Mouse (Mus musculus) neural tube, embryonic 12.5 days (tissue): ENCODE data around the gene Myof. TPM values are rescaled to one million over a fixed set of nuclear protein-coding genes. Genes with fewer than 3 reads are reported as not detected.

Experiments used
- ATAC-seq: fragments of 200-750 bp; cut with Nextera tagmentation; 2 replicates; pipeline ENCODE4 v1.8.0; 2017; ENCODE audit warnings: low read depth, mild to moderate bottlenecking, moderate TSS enrichment, moderate library complexity; ENCODE audit not compliant: low FRiP score
- H3K27ac ChIP-seq: fragments of 300-500 bp; sonication (generic); 2 replicates; pipeline ENCODE4 v1.5.1; 2016
- H3K27me3 ChIP-seq: fragments of 300-500 bp; sonication (generic); replicated peaks from 2 replicates; pipeline ENCODE4 v1.6.1; 2016; ENCODE audit warnings: mild to moderate bottlenecking
- H3K36me3 ChIP-seq: fragments of 300-500 bp; sonication (generic); 2 replicates; pipeline ENCODE4 v1.6.1; 2016; ENCODE audit warnings: mild to moderate bottlenecking
- H3K4me1 ChIP-seq: fragments of 300-500 bp; sonication (generic); 2 replicates; pipeline ENCODE4 v1.6.1; 2016
- H3K4me2 ChIP-seq: fragments of 300-500 bp; sonication (generic); replicated peaks from 2 replicates; pipeline ENCODE4 v1.6.1; 2016; ENCODE audit warnings: mild to moderate bottlenecking
- H3K4me3 ChIP-seq: fragments of 300-500 bp; sonication (generic); 2 replicates; pipeline ENCODE4 v1.5.1; 2016
- H3K9ac ChIP-seq: fragments of 300-500 bp; sonication (generic); 2 replicates; pipeline ENCODE4 v1.6.1; 2016; ENCODE audit warnings: mild to moderate bottlenecking
- H3K9me3 ChIP-seq: fragments of 300-500 bp; sonication (generic); 2 replicates; pipeline ENCODE4 v1.6.1; 2016; ENCODE audit warnings: mild to moderate bottlenecking
- WGBS: fragments of 180-500 bp; shearing (Covaris S2); methylation state at CpG from one replicate; pipeline ENCODE4 v1.1.7; 2016; 5-methylcytosine and 5-hydroxymethylcytosine counted together
- polyA plus RNA-seq: library from polyadenylated mRNA; unstranded; fragments of >200 nt; fragmentation: Nextera tagmentation; extraction: Ambion mirVana; gene quantifications from 2 replicates; pipeline ENCODE4 v1.2.1, GENCODE M21; 2016

Gene Myof
- polyA plus RNA-seq, 1 experiment from 2014 or later, result 3.9 TPM

DNA sequence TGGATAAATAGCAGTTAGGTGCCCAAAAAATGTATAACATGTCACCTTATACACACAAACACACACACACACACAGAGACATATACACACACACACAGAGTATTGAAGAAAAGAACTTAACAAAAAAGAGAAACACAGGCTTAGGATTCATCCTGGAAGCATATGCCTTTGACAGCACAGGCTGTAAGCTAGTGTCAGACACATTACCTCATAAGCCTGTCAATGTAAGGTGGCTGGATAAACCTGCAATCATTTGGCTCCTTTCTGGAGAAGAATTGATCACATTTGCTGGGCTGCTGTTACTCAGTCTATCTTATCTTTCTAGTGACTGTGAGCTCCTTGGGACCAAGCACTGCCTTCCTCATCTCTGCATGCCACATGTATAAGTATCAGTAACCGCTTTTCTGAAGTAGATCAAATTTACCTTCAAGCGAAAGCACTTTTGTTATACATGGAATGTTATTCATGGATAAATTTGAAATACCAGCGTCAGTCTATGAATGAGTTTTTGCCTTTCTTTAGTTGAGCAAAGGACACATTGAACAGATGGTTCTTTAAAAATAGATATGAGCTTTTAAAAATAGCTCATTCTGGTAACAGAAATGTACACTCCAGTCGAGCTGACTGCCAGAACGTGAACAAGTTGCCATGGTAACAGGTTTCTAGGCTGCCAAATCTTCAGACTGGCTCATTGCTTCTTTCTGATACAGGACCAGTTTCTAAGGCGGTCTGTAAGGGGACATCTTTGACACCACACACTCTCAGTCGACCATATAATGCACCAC, 51.8 kb downstream of the Myof start:
- Histone ChIP-seq H3K36me3 (no peaks in the 10 kb centered on the region), H3K4me1 (no peaks in the 10 kb centered on the region), H3K27me3 (no peaks in the 10 kb centered on the region), H3K27ac (no peak overlapping the region), H3K4me2 (no peak overlapping the region), H3K9ac (no peak overlapping the region), H3K4me3 (no peak overlapping the region), H3K9me3 (no peaks in the 10 kb centered on the region)
- ATAC-seq, result no peak
- WGBS, result 48% methylated on average over 7 of the region's 7 CpGs

DNA sequence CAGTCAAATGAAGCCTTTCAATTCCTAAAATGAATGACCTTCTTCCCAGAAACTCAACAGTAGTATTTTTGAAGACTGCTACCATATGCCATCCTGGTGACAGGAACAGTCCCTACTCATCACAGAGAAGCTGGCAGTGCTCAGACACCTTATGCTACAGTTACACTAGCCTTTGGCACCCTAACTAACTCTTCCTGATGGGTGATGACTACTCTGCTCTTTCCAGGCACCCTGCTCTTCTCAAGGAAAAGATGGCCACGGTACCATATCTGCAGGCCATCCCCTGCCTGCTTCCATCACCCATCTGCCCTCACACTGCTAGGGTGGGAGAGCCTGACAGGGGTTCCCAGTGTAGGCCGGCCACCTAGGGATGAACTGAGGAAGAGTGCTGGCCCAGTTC, 53.4 kb downstream of the Myof start:
- H3K4me1 ChIP-seq, result no peaks in the 10 kb centered on the region
- H3K9me3 ChIP-seq, result no peaks in the 10 kb centered on the region
- H3K36me3 ChIP-seq, result no peaks in the 10 kb centered on the region
- no peak overlapping the region for H3K4me2 ChIP-seq
- H3K27ac ChIP-seq, result no peak overlapping the region
- H3K27me3 ChIP-seq, result no peaks in the 10 kb centered on the region
- 81% methylated on average over 2 of the region's 2 CpGs for WGBS
- no peak overlapping the region for H3K4me3 ChIP-seq
- H3K9ac ChIP-seq, result no peak overlapping the region
- ATAC-seq, result no peak

DNA sequence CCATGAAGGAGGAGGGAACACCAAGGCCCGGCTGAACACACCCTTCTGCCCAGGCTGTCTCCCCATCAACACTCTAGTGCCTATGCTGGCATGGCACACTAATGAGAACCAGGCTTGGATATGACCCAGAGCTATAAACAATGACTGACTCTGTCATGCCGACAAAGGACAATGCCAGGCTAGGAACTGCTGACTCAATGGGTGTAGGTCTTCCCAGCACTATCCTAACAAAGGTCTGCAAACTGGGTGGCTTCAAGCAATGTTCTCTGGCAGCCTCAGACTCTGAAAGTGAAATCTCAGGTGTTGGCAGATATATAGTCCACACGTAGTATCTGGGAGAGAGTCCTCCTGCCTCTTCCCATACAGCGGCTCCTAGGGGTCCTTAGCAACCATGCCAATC, 55.2 kb downstream of the Myof start:
- ATAC-seq, result no peak
- Histone ChIP-seq H3K9me3 (no peaks in the 10 kb centered on the region), H3K4me3 (no peak overlapping the region), H3K9ac (no peak overlapping the region), H3K4me1 (no peaks in the 10 kb centered on the region), H3K27me3 (no peaks in the 10 kb centered on the region), H3K4me2 (no peak overlapping the region), H3K27ac (no peak overlapping the region), H3K36me3 (no peaks in the 10 kb centered on the region)
- 92% methylated on average over 4 of the region's 4 CpGs for WGBS

- no peaks in the 10 kb centered on the region for H3K27me3 ChIP-seq
- ATAC-seq, result no peak
- no peak overlapping the region for H3K27ac ChIP-seq
- H3K4me3 ChIP-seq, result no peak overlapping the region
- no peaks in the 10 kb centered on the region for H3K4me1 ChIP-seq
- 90% methylated on average over 16 of the region's 16 CpGs for WGBS
- H3K36me3 ChIP-seq, result no peaks in the 10 kb centered on the region
- no peak overlapping the region for H3K4me2 ChIP-seq
- H3K9me3 ChIP-seq, result no peaks in the 10 kb centered on the region
- H3K9ac ChIP-seq, result no peak overlapping the region
Observed at GRCm38 (mm10) chr19:37985730-37986129, 57.6 kb downstream of the Myof start.

DNA sequence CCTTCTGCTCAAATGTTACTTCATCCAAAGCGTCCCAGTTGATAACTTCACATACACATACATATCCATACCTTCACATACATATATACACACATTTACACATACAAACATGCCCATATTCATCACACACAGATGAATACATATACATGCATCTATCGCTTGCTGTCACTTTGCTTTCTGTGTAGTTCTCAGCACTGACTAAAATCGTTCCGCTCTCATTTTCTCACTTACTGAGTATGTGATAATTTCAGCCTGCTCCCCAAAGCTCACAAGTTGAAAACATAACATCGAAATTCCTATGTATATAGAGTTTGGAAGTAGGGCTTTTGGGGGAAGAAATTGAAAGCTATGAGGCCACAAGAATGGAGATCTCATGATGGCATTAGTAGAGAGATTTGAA, 67.4 kb downstream of the Myof start:
- WGBS, result 92% methylated on average over 5 of the region's 5 CpGs
- no peak overlapping the region for H3K4me3 ChIP-seq
- H3K4me2 ChIP-seq, result no peak overlapping the region
- no peaks in the 10 kb centered on the region for H3K9me3 ChIP-seq
- no peak overlapping the region for H3K27ac ChIP-seq
- no peak for ATAC-seq
- H3K36me3 ChIP-seq, result no peaks in the 10 kb centered on the region
- no peaks in the 10 kb centered on the region for H3K4me1 ChIP-seq
- no peaks in the 10 kb centered on the region for H3K27me3 ChIP-seq
- no peak overlapping the region for H3K9ac ChIP-seq

DNA sequence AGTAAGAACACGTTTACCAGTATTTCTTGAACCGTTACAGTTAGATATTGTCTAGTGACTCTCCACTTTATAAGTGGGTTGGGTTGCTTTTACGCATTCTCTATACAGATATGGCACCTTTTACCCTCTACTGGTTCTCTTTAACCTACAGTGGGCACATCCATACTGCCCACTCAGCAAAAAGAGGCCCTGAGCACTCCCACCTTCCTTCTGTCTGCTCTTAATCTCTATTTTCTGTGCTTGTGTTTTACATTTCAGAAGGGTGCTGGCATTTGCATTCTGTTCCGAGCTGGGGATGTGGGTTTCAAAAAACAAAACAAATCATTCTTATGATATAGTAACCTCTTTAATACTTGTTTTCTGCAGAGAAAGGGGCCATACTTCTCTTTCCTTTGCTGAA, 72.8 kb downstream of the Myof start:
- 90% methylated on average over 4 of the region's 4 CpGs for WGBS
- ATAC-seq, result no peak
- Histone ChIP-seq H3K9ac (no peak overlapping the region), H3K4me2 (no peak overlapping the region), H3K4me1 (no peaks in the 10 kb centered on the region), H3K36me3 (no peaks in the 10 kb centered on the region), H3K27me3 (no peaks in the 10 kb centered on the region), H3K4me3 (no peak overlapping the region), H3K27ac (no peak overlapping the region), H3K9me3 (no peaks in the 10 kb centered on the region)

GRCm38 (mm10) chr19:37970004-37970403, 73.4 kb downstream of the Myof start:
- 85% methylated on average over 5 of the region's 5 CpGs for WGBS
- Histone ChIP-seq H3K27ac (no peak overlapping the region), H3K4me2 (no peak overlapping the region), H3K4me1 (no peaks in the 10 kb centered on the region), H3K4me3 (no peak overlapping the region), H3K9me3 (no peaks in the 10 kb centered on the region), H3K27me3 (no peaks in the 10 kb centered on the region), H3K36me3 (no peaks in the 10 kb centered on the region), H3K9ac (no peak overlapping the region)
- ATAC-seq, result no peak

DNA sequence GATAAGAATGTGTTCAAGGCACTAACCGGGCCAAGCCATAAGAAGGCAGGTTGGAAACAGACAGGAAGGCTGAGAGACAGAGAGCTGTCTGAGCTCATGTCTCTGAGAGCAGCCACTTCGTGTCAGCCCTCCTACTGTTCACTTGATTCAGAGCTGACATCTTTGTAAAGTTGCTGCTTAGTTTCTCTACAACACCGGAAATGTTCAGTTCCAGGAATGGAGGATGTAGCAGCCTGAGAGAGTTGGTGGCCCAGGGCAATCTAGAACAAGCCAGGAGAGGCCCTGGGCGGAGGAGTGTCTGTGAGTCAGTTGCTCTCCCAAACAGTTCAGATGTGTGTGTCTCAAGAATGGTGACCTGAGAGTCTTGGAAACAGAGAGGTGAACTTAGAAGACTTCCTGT, 77.5 kb downstream of the Myof start:
- no peaks in the 10 kb centered on the region for H3K4me1 ChIP-seq
- H3K9me3 ChIP-seq, result no peaks in the 10 kb centered on the region
- H3K4me2 ChIP-seq, result no peak overlapping the region
- WGBS, result 80% methylated on average over 4 of the region's 4 CpGs
- no peak overlapping the region for H3K9ac ChIP-seq
- H3K27me3 ChIP-seq, result no peaks in the 10 kb centered on the region
- no peak overlapping the region for H3K27ac ChIP-seq
- no peak overlapping the region for H3K4me3 ChIP-seq
- ATAC-seq, result no peak
- H3K36me3 ChIP-seq, result no peaks in the 10 kb centered on the region

DNA sequence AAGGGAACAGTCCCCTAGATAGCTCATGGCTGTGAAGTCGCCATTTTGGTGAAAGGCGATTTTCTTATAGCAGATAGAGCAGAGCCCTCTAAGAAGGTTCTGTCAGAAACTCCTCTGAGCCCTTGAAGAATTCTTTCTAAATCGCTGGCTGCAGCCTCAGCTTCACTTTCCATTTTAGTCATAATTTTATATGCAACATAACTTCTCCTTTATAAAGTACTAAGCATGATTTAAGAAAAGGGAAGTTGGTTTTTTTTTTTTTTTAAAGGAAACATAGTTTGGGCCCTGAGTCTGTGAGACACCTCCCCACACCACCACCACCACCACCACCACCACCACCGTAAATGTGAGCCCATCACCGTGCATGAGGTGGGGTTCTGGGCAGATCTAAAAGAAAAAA, 80.0 kb downstream of the Myof start:
- Histone ChIP-seq H3K9me3 (no peaks in the 10 kb centered on the region), H3K36me3 (no peaks in the 10 kb centered on the region)
- 86% methylated on average over 5 of the region's 5 CpGs for WGBS

GRCm38 (mm10) chr19:37960791-37961190, 82.6 kb downstream of the Myof start:
- Histone ChIP-seq H3K9ac (no peak overlapping the region), H3K4me1 (no peaks in the 10 kb centered on the region), H3K27me3 (no peaks in the 10 kb centered on the region), H3K9me3 (no peaks in the 10 kb centered on the region), H3K4me2 (no peak overlapping the region), H3K27ac (no peak overlapping the region), H3K4me3 (no peak overlapping the region), H3K36me3 (no peaks in the 10 kb centered on the region)
- 93% methylated on average over 9 of the region's 9 CpGs for WGBS
- no peak for ATAC-seq

More for the DNA sequence above, 80.0 kb downstream of the Myof start:
- no peaks in the 10 kb centered on the region for H3K4me1 ChIP-seq
- no peak overlapping the region for H3K4me3 ChIP-seq
- H3K27me3 ChIP-seq, result no peaks in the 10 kb centered on the region
- H3K27ac ChIP-seq, result no peak overlapping the region
- H3K4me2 ChIP-seq, result no peak overlapping the region
- H3K9ac ChIP-seq, result no peak overlapping the region
- no peak for ATAC-seq

- WGBS, result 88% methylated on average over 10 of the region's 10 CpGs
- Histone ChIP-seq H3K9me3 (no peaks in the 10 kb centered on the region), H3K27me3 (no peaks in the 10 kb centered on the region)
Observed at GRCm38 (mm10) chr19:37959543-37960215, 83.7 kb downstream of the Myof start.

GRCm38 (mm10) chr19:37959076-37959475, 84.3 kb downstream of the Myof start:
- Histone ChIP-seq H3K4me3 (no peak overlapping the region), H3K9me3 (no peaks in the 10 kb centered on the region), H3K4me1 (no peaks in the 10 kb centered on the region), H3K27me3 (no peaks in the 10 kb centered on the region), H3K9ac (no peak overlapping the region), H3K27ac (no peak overlapping the region), H3K36me3 (no peaks in the 10 kb centered on the region), H3K4me2 (no peak overlapping the region)
- no peak for ATAC-seq
- 61% methylated on average over 6 of the region's 6 CpGs for WGBS

More at GRCm38 (mm10) chr19:37959543-37960215, 83.7 kb downstream of the Myof start:
- Histone ChIP-seq H3K36me3 (no peaks in the 10 kb centered on the region), H3K9ac (no peak overlapping the region), H3K4me1 (no peaks in the 10 kb centered on the region), H3K27ac (no peak overlapping the region), H3K4me3 (no peak overlapping the region), H3K4me2 (no peak overlapping the region)
- ATAC-seq, result no peak

DNA sequence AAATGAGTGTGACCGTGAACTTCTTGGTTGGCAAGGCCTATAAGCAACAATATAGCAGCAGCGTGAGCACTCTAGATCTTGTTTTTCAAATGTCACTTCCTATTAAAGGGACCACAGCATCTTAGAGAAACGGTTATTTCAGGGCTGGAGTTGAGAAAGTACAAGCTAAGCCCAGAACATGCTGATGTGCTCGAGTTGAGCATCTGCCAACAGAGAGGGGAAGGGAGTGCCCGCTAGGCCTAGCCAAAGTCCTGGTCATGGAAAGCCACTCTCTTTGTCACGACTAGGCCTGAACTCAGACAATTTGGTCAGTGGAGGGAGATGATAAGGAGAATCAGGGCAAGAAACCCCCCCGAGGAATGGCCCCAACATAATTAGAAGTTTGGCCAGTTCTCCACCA, 86.1 kb downstream of the Myof start:
- H3K9me3 ChIP-seq, result no peaks in the 10 kb centered on the region
- no peak overlapping the region for H3K27ac ChIP-seq
- no peak overlapping the region for H3K4me2 ChIP-seq
- H3K4me1 ChIP-seq, result no peaks in the 10 kb centered on the region
- no peak overlapping the region for H3K4me3 ChIP-seq
- no peaks in the 10 kb centered on the region for H3K27me3 ChIP-seq
- 81% methylated on average over 7 of the region's 7 CpGs for WGBS
- ATAC-seq, result no peak
- H3K36me3 ChIP-seq, result no peaks in the 10 kb centered on the region
- H3K9ac ChIP-seq, result no peak overlapping the region
